Mouse (Mus musculus): ENCODE data around the gene Gpr107.
"Not testable (repeated sequence)": the region's sequence is repeated elsewhere in the genome, so short reads cannot be mapped to it uniquely, and the experiment has no call there.

Gene Gpr107

GRCm38 (mm10) chr2:31160147-31160920 is 8.2 kb downstream of the Gpr107 start:
- DNase-seq (ENCODE audit: low read depth) = no peak

- no peak for DNase-seq (ENCODE audit: low read depth)
Observed at GRCm38 (mm10) chr2:31161620-31162019, 9.5 kb downstream of the Gpr107 start.

GRCm38 (mm10) chr2:31163361-31164118 is 11.4 kb downstream of the Gpr107 start:
- DNase-seq (ENCODE audit: low read depth) = no peak

GRCm38 (mm10) chr2:31164841-31165455 is 12.8 kb downstream of the Gpr107 start:
- peak; percentile 63 for DNase-seq (ENCODE audit: low read depth)

GRCm38 (mm10) chr2:31165529-31165928 is 13.4 kb downstream of the Gpr107 start:
- DNase-seq (ENCODE audit: low read depth) = peak; percentile 44

GRCm38 (mm10) chr2:31167571-31167970 is 15.5 kb downstream of the Gpr107 start:
- DNase-seq (ENCODE audit: low read depth) = not testable (repeated sequence)

GRCm38 (mm10) chr2:31169001-31169400 is 16.9 kb downstream of the Gpr107 start:
- DNase-seq (ENCODE audit: low read depth) = no peak

GRCm38 (mm10) chr2:31170164-31170563 is 18.0 kb downstream of the Gpr107 start:
- no peak for DNase-seq (ENCODE audit: low read depth)

GRCm38 (mm10) chr2:31172001-31172400 is 19.9 kb downstream of the Gpr107 start:
- DNase-seq (ENCODE audit: low read depth) = peak; percentile 79

GRCm38 (mm10) chr2:31172536-31172935 is 20.4 kb downstream of the Gpr107 start:
- DNase-seq (ENCODE audit: low read depth) = no peak

GRCm38 (mm10) chr2:31173290-31173689 is 21.2 kb downstream of the Gpr107 start:
- DNase-seq (ENCODE audit: low read depth) = peak; percentile 54

- peak; percentile 36 for DNase-seq (ENCODE audit: low read depth)
Observed at GRCm38 (mm10) chr2:31178593-31178992, 26.5 kb downstream of the Gpr107 start.

- peak; percentile 71 for DNase-seq (ENCODE audit: low read depth)
Observed at GRCm38 (mm10) chr2:31179471-31179870, 27.4 kb downstream of the Gpr107 start.

- peak; percentile 90 for DNase-seq (ENCODE audit: low read depth)
Observed at GRCm38 (mm10) chr2:31180081-31180551, 28.0 kb downstream of the Gpr107 start.

GRCm38 (mm10) chr2:31182786-31183330 is 30.7 kb downstream of the Gpr107 start:
- no peak for DNase-seq (ENCODE audit: low read depth)

- DNase-seq (ENCODE audit: low read depth) = peak; percentile 40
Observed at GRCm38 (mm10) chr2:31183830-31184229, 31.7 kb downstream of the Gpr107 start.

- no peak for DNase-seq (ENCODE audit: low read depth)
Observed at GRCm38 (mm10) chr2:31188691-31189090, 36.6 kb downstream of the Gpr107 start.

- no peak for DNase-seq (ENCODE audit: low read depth)
Observed at GRCm38 (mm10) chr2:31189654-31190053, 37.5 kb downstream of the Gpr107 start.

- no peak for DNase-seq (ENCODE audit: low read depth)
Observed at GRCm38 (mm10) chr2:31191765-31192164, 39.6 kb downstream of the Gpr107 start.

GRCm38 (mm10) chr2:31194356-31195021 is 42.4 kb downstream of the Gpr107 start:
- DNase-seq (ENCODE audit: low read depth) = peak; percentile 77

GRCm38 (mm10) chr2:31198621-31199020 is 46.5 kb downstream of the Gpr107 start:
- no peak for DNase-seq (ENCODE audit: low read depth)

GRCm38 (mm10) chr2:31200051-31200450 is 47.9 kb downstream of the Gpr107 start:
- no peak for DNase-seq (ENCODE audit: low read depth)

Measured in induced T-regulatory cell, adult 2 months (primary cell).